Mouse (Mus musculus) gastrocnemius, postnatal 10 days (tissue): ENCODE data around the gene Itpripl1. TPM values are rescaled to one million over a fixed set of nuclear protein-coding genes. Genes with fewer than 3 reads are reported as not detected.
"Not testable (repeated sequence)": the region's sequence is repeated elsewhere in the genome, so short reads cannot be mapped to it uniquely, and the experiment has no call there.

Experiments
- DNase-seq: peaks from one replicate; pipeline ENCODE4 v3.0.0; 2021; ENCODE audit warnings: mixed read lengths
- long read RNA-seq, 2 experiments: library from polyadenylated mRNA; stranded (forward); transcript quantifications; one replicate each; pipeline ENCODE4 v2.0.0; 2021
- total RNA-seq, 2 experiments: library from RNA; stranded (reverse); gene quantifications; 2 replicates each; pipeline ENCODE4 v1.2.3; 2021

Gene Itpripl1
- 1 to 10 TPM; 6.7 to 8.0 TPM for total RNA-seq
- long read RNA-seq, experiment 1, partial matches to known transcripts, result 1 of 4 reads
- long read RNA-seq, experiment 1, other reads (novel, unspliced or antisense), result 0 of 4 reads
- long read RNA-seq, experiment 2, result 0 reads

GRCm38 (mm10) chr2:127143158-127144063 is at the start of gene Itpripl1:
TSS of gene Itpripl1 (minus strand) at chr2:127143442.
- peak; percentile 75 for DNase-seq

- no peak for DNase-seq
These were observed 46.3 kb upstream of the Itpripl1 start for GRCm38 (mm10) chr2:127189574-127189973.

GRCm38 (mm10) chr2:127182598-127183381 is 39.5 kb upstream of the Itpripl1 start:
- DNase-seq, result peak; percentile 54

- DNase-seq, result not testable (repeated sequence)
These were observed 23.0 kb upstream of the Itpripl1 start for GRCm38 (mm10) chr2:127166261-127166660.

GRCm38 (mm10) chr2:127165675-127166074 is 22.4 kb upstream of the Itpripl1 start:
- no peak for DNase-seq

GRCm38 (mm10) chr2:127145699-127146098 is 2.5 kb upstream of the Itpripl1 start:
- DNase-seq, result no peak

- no peak for DNase-seq
These were observed 575 bp downstream of the Itpripl1 start for GRCm38 (mm10) chr2:127142577-127143157.

GRCm38 (mm10) chr2:127142031-127142430 is 1.2 kb downstream of the Itpripl1 start:
- DNase-seq, result no peak

- DNase-seq, result no peak
These were observed 3.2 kb downstream of the Itpripl1 start for GRCm38 (mm10) chr2:127140011-127140410.

GRCm38 (mm10) chr2:127139605-127140004 is 3.6 kb downstream of the Itpripl1 start:
- DNase-seq, result no peak

- DNase-seq, result no peak
These were observed 4.1 kb downstream of the Itpripl1 start for GRCm38 (mm10) chr2:127139094-127139493.

- no peak for DNase-seq
These were observed 4.8 kb downstream of the Itpripl1 start for GRCm38 (mm10) chr2:127138449-127138848.

GRCm38 (mm10) chr2:127137838-127138420 is 5.3 kb downstream of the Itpripl1 start:
- no peak for DNase-seq

GRCm38 (mm10) chr2:127136979-127137378 is 6.3 kb downstream of the Itpripl1 start:
- DNase-seq, result no peak

- not testable (repeated sequence) for DNase-seq
These were observed 8.0 kb downstream of the Itpripl1 start for GRCm38 (mm10) chr2:127135255-127135654.

GRCm38 (mm10) chr2:127133621-127134461 is 9.4 kb downstream of the Itpripl1 start, which contains the start of gene Ncaph:
TSS of gene Ncaph (minus strand) at chr2:127133954.
- peak; percentile 98 for DNase-seq

- no peak for DNase-seq
These were observed 11.9 kb downstream of the Itpripl1 start for GRCm38 (mm10) chr2:127131353-127131752.

- no peak for DNase-seq
These were observed 14.3 kb downstream of the Itpripl1 start for GRCm38 (mm10) chr2:127128926-127129325.

GRCm38 (mm10) chr2:127121591-127122235 is 21.5 kb downstream of the Itpripl1 start:
- DNase-seq, result no peak

- DNase-seq, result no peak
These were observed 34.3 kb downstream of the Itpripl1 start for GRCm38 (mm10) chr2:127108986-127109385.
